Mouse (Mus musculus) lung, postnatal 4 days (tissue): Measurements from ENCODE around the gene Cops2.

Experiments
- DNase-seq, 2 experiments: peaks; one replicate each; pipeline ENCODE4 v3.0.0; 2021

Gene Cops2

DNA sequence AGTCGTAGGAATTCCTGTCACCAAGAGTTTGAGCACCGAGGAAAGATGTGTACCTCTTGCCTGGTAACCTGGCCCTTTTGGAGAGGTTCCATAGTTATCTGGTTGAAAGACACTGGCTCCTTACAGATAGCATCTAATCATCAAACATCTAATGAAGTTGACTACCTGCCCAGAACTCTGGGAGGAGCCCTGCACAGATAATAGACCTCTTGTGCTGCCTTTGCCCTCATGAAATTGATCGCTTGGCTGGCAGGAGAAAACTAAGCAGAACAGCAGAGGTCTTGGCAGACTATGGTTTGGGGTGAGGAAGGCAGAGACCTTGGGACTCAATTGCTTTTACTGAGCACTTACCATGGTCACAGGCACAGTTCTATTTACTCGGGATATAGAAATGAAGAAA, 38.5 kb downstream of the Cops2 start:
- DNase-seq: no peak

DNA sequence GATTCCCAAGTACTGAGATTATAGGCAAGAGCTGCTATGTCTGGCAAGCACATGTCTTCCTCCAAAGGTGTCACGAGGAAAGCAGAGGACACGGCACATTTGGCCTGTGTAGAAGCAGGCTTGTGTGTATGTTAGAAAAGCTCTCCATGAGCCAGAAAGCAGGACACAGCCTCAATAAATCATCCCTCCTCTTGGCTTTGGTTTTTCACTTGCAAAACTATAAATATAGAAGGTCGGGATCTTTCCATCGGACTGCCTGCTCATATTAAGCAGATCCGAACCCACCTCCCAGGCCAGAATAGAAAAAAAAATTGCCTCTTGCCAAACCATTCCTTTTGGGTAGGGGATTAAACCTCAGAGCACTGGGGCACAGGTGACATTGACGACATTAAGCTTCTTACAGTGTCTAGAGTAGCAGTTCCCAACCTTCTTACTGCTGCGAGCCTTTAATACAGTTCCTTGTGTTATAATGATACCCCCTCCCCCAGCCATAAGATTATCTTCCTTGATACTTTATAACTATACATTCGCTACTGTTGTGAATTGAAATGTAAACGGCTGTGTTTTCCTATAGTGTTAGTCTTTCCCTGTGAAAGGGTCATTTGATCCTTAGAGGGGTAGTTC, 44.9 kb downstream of the Cops2 start:
- DNase-seq: no peak

DNA sequence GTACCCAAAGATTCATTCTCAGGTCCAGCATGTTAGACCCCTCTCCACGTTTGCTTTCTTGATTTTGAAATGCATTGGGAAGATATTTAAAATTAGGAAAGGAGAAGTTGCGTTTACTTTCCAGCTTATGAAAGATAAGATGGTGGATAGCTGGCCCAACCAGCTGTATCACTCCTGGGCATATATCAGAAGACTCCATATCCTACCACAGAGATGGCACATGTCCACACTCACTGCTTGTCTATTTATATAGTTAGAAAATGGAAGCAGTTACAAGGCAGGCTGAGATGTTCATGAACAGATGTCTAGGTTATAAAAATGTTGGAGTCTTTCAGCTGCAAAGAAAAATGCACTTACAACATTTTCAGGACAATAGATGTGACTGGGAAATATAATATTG, 47.6 kb downstream of the Cops2 start:
- no peak for DNase-seq

DNA sequence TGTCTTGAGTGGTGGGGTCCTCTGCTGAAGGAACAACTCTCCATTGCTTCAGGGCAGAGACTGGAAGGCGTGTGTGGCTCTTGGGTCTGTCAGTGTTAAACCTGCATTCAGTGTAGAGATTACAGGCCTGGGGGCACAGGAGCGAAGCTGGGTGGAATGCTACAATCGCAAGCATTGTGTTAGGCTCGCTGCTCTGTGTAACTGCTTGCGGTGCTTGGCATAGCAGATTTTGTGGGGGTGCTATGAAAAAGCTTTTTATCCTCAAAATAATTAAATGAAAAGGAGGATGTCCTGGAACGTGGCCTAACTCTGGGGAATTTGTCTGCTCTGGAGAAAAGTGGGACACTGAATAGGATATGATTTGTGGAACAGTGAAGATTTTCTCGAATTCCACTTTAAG, 49.4 kb downstream of the Cops2 start:
- DNase-seq: no peak

DNA sequence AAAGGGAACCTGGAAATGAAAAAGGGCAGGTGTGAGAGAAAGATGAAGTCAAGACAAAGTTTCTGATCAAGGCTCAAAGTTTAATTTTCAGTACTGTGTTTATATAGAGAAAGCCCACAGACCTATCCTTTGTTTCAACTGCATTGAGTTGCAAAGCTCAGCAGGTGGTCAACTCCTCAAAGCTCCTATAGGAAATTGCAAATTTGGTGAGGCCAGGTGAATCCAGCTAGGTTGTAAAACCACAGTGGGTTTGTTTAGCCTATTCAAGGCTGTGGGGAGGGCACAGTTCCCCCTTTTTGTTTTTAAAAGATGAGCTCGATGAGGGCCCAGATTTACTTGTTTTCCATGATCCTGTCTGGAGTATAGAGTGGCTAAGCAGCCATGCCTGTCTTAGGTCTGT, 53.1 kb downstream of the Cops2 start:
- DNase-seq: no peak

DNA sequence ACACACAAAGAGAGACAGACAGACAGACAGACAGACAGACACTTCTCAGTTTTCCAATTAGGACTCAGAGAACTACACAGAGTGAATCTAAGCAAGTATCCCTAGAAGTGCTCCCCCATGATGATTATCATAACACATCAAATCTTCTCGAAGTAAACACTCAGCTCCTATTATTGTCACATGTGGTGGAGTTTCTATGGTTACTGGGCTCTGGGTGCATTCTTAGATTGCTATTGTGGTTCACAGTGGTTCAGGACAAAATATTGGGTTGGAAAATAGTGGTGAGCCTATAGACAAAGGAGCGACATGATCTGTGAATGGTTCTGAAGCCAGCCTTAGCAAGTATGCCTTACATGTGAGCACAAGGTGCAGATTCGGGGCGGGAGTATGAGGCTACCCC, 57.0 kb downstream of the Cops2 start:
- DNase-seq: no peak

DNA sequence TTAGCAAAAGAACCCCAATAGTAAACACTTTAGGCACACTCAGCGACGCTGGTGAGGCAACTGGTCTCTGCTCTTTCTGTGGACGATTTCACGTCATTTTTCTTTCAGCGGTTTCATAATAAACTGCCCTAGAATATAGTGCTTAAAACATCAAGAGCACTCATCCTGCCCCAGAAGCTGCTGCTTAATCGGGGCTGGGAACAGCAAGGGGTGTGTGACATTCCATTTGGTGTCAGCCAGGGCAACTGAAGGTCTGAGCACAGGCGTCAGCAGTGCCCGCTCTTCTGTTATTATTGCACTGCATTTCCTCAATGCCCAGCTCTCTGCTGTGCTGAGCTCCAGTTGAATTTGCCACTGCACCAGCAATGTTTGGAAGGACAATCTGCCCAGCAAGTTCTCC, 57.9 kb downstream of the Cops2 start:
- DNase-seq: peak; percentile 51 to 79

DNA sequence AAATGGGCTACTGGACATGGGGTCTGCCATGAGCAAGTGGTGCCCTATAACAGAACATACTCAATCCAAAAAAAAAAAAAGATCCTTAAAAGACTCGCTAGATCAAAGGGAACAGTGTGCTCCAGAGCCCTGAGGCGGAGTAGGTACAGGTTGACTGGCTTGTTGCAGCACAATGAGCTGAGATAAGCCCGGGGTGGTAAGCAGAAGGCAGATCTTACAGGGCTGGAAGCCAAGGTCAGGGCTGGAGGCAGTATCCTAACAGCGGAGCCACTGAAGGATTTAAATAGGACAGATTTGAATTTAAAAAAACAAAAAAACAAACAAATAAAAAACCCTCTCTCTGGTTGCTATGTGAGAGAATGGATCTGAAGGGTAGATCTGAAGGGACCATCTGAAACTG, 58.5 kb downstream of the Cops2 start:
- peak; percentile 35 to 48 for DNase-seq

DNA sequence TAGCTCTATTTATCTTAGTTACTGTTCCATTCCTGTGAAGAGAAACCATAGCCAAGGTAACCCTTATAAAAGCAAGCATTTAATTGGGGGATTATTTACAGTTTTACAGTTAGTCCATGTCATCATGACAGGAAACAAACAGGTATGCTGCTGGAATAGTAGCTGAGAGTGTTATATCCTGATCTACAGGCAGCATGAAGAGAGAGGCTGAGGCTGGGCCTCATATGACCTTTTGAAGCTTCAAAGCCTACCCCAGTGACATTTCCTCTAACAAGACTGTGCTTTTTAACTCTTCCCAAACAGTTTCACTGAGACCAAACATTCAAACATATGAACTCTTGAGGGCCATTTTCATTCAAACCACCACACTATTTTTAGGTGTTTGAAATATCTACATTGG, 61.1 kb downstream of the Cops2 start:
- DNase-seq: no peak

DNA sequence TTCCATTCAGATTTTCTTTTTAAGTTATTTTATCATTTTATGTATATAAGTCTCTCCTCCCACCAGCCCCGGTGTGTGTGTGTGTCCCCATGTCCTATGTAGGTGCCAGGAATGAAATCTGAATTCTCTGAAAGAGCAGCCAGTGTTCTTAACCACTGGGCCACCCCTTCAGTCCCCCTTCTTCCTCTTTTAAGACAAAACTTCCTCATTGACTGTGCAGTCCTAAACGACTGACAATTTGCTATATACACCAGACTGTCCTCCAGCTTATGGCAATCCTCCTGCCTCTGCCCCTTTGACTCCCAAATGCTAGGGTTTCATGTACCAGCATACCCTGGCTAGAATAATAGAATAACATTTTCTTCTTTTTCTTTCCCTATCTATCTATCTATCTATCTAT, 63.8 kb downstream of the Cops2 start:
- DNase-seq: no peak

DNA sequence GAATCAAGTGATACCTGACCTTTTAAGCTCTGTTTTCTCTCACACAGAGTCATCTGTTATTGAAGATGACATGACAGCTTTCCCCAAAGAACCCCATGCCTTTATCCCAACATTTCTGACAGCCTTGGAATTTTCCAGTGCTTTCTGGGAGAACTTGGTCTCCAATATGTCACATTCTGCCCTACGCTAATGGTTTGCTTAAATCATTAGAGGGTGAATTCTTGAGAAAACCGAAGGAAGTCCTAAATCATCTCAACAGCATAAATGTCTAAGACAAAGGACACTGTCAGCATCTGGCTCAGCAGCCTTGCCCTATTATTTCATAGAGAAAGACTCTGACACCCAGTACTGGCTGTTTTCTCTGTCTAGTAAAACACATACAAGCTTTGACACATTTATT, 64.8 kb downstream of the Cops2 start:
- no peak for DNase-seq

DNA sequence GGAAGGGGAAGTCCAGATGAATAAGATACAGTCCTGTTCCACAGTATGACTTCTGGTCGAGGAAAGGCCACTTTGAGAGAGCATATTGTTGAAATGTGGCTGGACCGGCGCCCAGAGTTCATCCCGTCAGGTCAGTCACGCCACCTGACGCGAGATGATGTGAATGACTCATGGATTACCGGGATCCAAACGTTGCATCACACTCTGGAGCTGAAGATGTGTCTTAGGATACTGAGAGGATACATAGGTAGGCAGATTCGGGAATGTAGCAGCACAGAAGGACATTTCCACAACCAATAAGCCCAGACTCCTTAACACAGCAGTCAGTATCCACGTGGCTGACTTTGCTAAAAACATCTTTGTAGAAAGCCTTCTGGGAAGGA, 66.1 kb downstream of the Cops2 start:
- peak; percentile 56 to 69 for DNase-seq

DNA sequence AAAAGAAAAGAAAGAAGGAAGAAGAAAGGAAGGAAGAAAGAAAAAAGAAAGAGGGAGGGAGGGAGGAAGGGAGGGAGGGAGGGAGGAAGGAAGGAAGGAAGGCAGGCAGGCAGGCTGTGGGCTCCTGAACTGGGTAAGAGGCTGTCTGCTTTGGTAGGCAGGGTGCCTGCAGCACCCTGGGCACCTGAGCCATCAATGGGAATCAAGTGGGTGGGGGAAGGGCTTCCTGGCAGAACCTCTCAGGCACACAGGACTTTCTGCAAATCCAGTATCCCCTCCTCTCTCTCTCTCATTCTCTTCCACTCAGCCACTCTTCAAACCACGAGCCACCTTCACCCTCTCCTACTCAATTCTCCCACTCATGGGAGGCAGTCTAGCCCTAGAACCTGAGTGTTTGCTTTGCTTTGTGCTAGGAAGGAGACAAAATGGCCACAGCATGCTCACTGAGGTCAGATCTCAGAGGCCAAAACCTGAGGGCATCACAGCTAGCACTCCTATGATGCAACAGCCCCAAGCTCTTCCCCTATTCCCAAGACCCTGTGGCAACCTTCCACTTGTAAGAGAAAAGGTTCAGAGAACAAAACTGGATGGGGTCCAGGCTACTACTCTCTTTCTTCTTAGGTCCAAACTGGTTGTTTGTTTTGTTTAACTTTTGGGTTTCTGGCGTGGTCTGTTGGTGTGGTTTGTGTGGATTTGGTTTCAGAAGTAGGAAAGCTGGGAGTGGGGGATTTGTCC, 66.6 kb downstream of the Cops2 start:
- DNase-seq: peak; percentile 74 to 87

DNA sequence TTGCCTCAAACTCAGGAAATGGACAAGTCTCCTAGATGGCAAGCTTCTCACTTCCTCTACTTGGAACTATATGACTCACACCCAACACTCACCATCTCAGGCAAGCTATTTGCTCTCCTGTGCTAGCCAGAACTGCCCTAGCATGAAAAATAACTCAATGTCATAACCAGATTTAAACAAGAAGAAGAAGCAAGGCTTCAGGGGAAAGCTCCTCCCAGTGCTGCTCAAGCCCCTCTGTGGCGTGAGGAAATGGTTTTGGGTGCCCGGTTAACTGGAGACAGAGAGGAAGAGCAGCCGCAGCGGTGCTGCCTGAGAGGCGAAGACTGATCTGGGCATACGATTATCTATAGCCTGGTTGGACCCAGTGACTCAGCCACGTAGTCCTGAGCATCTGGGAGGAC, 67.5 kb downstream of the Cops2 start:
- peak in 1 of 2 experiments; percentile 25 for DNase-seq

DNA sequence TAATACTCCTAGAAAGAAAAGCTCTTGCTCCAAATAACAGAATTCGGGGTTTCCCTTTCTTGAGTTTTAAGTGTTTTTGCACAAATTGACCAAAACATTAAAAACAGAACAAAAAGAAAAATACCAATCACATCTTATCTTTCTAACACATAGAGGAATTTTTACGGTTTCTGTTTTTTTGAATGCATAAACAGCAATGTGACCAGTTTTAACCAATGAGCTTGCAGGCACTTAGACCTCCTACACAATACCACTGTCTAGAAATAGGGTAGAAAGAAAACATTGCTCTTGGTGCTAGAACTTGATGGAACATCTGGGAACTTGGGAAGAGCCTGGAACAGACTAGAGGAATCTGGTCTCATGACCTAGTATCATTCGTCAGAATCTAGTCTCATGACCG, 68.7 kb downstream of the Cops2 start:
- no peak for DNase-seq

DNA sequence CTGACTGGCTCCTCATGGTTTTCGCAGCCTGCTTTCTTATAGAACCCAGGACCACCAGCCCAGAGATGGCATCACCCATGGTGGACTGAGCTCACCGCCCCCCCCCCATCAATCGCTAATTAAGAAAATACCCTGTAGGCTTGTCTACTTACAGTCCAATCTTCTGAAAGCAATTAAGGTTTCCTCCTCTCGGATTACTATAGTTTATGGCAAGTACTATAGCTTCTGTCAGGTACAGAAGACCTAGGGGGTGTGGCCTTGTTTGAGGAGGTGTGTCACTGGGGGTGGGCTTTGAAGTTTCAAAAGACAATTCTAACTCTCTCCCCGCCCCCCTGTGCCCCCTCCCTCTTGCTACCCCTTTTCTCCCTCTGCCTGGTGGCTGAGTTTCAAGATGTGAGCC, 69.7 kb downstream of the Cops2 start:
- DNase-seq: no peak

DNA sequence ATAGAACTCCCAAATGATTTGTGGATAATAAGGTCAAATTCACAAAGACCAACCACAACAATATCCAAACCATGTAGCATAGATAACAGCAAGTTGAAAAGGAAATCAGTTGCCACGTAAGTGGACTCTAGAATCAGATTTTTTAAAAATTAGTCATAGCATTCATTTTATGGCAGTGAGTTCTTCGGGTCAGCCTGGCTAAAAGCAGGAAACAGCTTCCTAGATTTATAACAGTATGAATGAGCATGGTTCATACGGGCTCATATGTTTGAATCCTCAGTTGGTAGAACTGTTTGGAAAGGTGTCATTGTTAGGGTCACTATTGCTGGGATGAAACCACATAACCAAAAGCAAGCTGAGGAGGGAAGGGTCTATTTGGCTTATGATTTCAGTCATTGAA, 70.2 kb downstream of the Cops2 start:
- no peak for DNase-seq

DNA sequence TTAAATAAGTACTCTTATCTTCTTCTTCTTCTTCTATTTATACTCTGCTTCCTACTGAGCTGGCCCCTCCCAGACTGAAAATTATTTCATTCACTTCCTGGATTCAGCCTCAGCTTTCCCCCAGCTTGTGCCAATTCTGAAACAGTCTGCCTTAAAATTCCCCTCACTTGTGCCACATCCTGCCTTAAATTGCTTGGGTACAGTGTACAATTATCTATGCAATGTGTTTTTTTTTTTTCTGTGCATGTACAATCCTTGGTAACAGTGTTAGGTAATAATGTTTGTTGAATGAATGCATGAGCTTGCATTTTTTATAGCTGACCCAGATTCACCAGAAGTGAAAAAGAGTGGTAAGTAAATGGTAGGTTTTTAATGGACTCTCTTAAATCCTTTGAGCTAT, 70.6 kb downstream of the Cops2 start:
- DNase-seq: no peak

DNA sequence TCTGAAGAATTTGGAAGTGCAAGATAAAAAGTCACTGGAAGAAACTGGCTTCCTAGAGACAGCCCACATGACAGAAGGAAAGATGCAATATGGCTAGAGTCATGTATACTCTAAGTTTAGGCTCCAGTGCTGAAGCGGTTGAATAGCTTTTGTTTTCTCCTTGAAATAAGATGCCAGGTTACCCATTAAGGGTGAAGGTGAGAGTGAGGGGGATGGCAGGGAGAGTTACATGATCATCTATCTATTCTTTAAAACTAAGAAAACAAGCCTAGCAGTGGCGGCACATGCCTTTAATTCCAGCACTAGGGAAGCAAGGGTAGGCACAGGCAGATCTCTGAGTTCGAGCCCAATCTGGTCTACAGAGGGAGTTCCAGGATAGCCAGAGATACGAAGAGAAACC, 73.9 kb downstream of the Cops2 start:
- DNase-seq: no peak

DNA sequence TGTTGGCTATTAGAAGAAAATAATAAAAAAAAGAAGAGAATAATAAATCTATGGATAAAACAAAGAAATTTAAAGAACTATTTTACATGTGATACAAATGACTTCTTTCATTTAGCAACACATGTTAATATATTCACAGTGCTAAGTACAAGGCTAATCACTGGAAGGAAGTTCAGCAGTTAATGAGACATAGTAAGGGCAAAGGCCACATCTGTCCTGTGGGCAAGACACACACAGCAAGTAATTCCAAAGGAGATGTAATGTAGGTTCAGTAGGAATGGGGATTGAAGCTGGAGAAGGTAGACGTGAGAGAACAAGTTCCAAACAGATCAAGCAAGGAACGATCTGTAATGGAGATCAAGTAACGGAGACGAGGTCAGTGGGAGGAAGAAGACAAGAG, 74.5 kb downstream of the Cops2 start:
- no peak for DNase-seq

DNA sequence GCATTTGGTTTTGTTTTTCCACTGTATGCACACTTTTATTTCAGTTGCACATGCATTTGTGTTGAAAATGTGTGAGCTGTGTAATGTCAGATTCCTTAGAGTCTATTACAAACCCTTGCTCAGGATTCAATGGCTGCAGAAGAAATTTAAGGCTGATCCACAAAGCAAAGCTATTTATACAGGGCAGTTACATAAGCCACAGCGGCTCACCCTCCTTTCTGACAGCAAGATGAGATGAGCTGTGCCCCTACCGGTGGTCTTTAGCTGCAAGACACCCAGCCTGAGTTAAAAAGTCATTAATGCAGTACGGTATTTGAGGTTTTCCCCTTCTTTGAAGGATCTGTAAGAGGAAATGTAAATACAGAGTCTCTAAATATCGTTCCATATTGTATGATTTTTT, 75.1 kb downstream of the Cops2 start:
- no peak for DNase-seq

DNA sequence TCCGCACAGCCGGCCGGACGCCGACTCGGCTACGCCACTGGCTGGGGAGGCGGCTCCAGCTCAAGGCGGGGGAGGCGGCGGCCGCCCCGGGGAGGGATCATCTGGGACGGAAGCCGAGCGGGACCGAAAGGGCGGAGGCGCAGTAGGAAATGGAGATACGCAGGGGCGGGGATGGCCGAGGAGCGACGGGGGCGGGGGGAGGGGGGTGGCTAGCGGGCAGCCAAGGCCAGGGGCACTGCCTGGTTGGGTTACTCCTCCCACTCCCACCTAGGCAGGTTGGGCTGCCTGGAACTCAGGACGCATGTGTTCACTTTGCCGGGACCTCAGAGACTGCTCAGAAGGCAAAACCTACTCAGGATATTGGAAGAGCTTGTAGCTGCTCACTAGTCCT, 76.2 kb downstream of the Cops2 start, which contains the start of gene Secisbp2l:
Gene Secisbp2l (minus strand): TSS at position 152 of the 391 bp plus-strand sequence.
- DNase-seq: peak; percentile 96

DNA sequence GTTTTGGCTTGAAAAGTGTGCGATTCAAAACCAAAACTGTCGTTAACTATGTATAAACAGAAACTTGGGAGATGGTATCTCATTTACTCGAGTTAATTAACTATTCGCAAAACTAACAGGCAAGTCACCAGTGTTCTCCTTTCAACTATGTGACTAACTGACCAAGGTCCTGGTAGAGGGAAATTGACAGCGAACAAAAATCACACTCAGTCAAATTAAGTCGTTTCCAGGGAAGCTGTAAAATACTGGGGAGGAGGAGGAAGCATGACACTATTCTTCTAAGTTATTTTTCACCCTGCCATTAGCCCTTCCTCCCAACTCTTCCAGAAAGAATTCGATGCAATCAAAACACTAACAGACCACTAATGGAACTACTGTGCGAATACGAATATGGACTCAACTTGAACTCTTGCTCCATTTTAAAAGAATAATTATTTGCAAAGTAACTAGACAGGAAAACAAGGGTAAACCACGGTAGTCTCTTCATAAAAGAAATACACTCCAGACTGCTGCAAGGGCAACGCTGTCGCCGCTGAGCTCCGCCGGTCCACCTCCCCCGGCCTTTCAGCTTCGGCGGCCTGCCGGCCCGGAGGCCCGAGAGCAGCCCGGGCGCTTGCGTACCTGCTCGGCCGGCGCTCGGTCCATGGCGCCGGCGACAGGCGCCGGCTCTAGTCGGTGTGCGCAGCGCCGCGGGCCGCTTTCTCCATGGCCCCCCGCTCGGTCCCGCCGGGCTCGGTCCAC, 76.8 kb downstream of the Cops2 start:
- no peak for DNase-seq

DNA sequence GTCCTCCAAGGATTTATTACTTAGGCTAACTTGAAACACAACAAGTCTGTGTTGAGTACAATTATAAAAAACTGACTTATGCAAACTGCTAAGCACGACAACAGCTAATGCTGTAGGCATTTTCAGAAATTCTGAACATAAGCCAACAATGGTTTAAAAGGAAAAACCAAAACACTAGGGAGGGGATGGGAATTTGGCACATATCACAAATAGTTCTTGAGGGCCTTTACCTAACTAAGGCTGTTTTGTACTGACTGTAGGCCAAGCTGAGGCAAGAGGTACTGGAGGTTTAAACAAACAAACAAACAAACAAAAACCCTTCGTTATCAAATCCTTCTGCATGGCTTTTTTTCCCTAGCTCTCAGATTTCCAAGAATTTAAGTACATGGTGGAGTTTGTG, 77.9 kb downstream of the Cops2 start:
- DNase-seq: no peak
